ENCODE assay signal across 9 mouse cellular contexts in genomic region chr5:125532191-125532544, GRCm38 (mm10). TPM values are rescaled to one million over a fixed set of nuclear protein-coding genes. Genes with fewer than 3 reads are reported as not detected.
A peak's percentile ranks its signal among the peaks of the same experiment; 100 is the strongest.
DNase-seq lines count a peak whose midpoint lies in the region; ATAC-seq lines count a peak whose summit lies in the region.
"Had no signal": no experiment of that assay in that cellular context is flagged by ENCODE, and none has a peak within 500 bp of the region (broad histone marks: within the 10 kb centered on the region; RNA-seq: fewer than 3 reads in every experiment).

No protein-coding gene starts in this region.

- peak overlapping the region; percentile 69 for H3K9ac ChIP-seq in heart, embryonic 13.5 days
- peak overlapping the region; percentile 72 for H3K9ac ChIP-seq in hindbrain, embryonic 12.5 days
- peak overlapping the region; percentile 56 for H3K9ac ChIP-seq in limb, embryonic 13.5 days
- H3K9ac ChIP-seq in neural tube, embryonic 15.5 days (replicated peaks), result peak overlapping the region; percentile 73

- H3K4me3 ChIP-seq in heart, embryonic 13.5 days, result peak overlapping the region; percentile 56
- peak overlapping the region; percentile 59 for H3K4me3 ChIP-seq in hindbrain, embryonic 12.5 days
- peak overlapping the region; percentile 54 for H3K4me3 ChIP-seq in limb, embryonic 13.5 days
- peak overlapping the region; percentile 63 for H3K4me3 ChIP-seq in neural tube, embryonic 15.5 days (replicated peaks)

- intact Hi-C loops in heart, postnatal 25 days (cut with DNase I), result loop anchor here (5.0 kb wide), 3 partner anchors 430 to 1200 kb away; no protein-coding TSS in a partner anchor

- H3K27ac ChIP-seq in heart, embryonic 13.5 days (replicated peaks), result no peak overlapping the region
- peak overlapping the region; percentile 48 for H3K27ac ChIP-seq in hindbrain, embryonic 12.5 days
- no peak overlapping the region for H3K27ac ChIP-seq in limb, embryonic 13.5 days
- peak overlapping the region; percentile 76 for H3K27ac ChIP-seq in neural tube, embryonic 15.5 days (replicated peaks)

- H3K27me3 ChIP-seq in heart, embryonic 13.5 days (replicated peaks), result peaks cover 95% of the 10 kb centered on the region
- peaks cover 75% of the 10 kb centered on the region for H3K27me3 ChIP-seq in hindbrain, embryonic 12.5 days
- peaks cover 91% of the 10 kb centered on the region for H3K27me3 ChIP-seq in limb, embryonic 13.5 days
- peaks cover 55% of the 10 kb centered on the region for H3K27me3 ChIP-seq in neural tube, embryonic 15.5 days (replicated peaks)

- H3K9me3 ChIP-seq in heart, embryonic 13.5 days, result no peaks in the 10 kb centered on the region
- H3K9me3 ChIP-seq in hindbrain, embryonic 12.5 days (replicated peaks), result no peaks in the 10 kb centered on the region
- no peaks in the 10 kb centered on the region for H3K9me3 ChIP-seq in limb, embryonic 13.5 days
- no peaks in the 10 kb centered on the region for H3K9me3 ChIP-seq in neural tube, embryonic 15.5 days (replicated peaks)

- H3K4me2 ChIP-seq in heart, embryonic 13.5 days, result peak overlapping the region; percentile 86
- peak overlapping the region; percentile 97 for H3K4me2 ChIP-seq in hindbrain, embryonic 12.5 days (replicated peaks)
- peak overlapping the region; percentile 90 for H3K4me2 ChIP-seq in limb, embryonic 13.5 days (replicated peaks)
- H3K4me2 ChIP-seq in neural tube, embryonic 15.5 days, result peak overlapping the region; percentile 96

- no peaks in the 10 kb centered on the region for H3K36me3 ChIP-seq in heart, embryonic 13.5 days
- H3K36me3 ChIP-seq in hindbrain, embryonic 12.5 days, result no peaks in the 10 kb centered on the region
- H3K36me3 ChIP-seq in limb, embryonic 13.5 days, result no peaks in the 10 kb centered on the region
- no peaks in the 10 kb centered on the region for H3K36me3 ChIP-seq in neural tube, embryonic 15.5 days
- H3K36me3 ChIP-seq: G1E had no signal

- ATAC-seq in heart, embryonic 13.5 days (ENCODE audit: extremely low read depth, insufficient number of reproducible peaks, low FRiP score, low TSS enrichment), result no peak
- peak; percentile 67 for ATAC-seq in hindbrain, embryonic 12.5 days (ENCODE audit: low FRiP score)
- peak; percentile 55; the same call in 1 of the 2 replicates for ATAC-seq in limb, embryonic 13.5 days (ENCODE audit: low FRiP score, low read depth)
- ATAC-seq in neural tube, embryonic 15.5 days (ENCODE audit: low FRiP score), result peak; percentile 60; the same call in 1 of the 2 replicates
- no peak for ATAC-seq in activated CD4-positive, CD25-positive, alpha-beta regulatory T cell, adult 4 months

- under 1% methylated on average over 29 of the region's 30 CpGs for WGBS in heart, embryonic 13.5 days
- WGBS in hindbrain, embryonic 12.5 days, result under 1% methylated on average over 29 of the region's 30 CpGs
- WGBS in limb, embryonic 13.5 days, result under 1% methylated on average over 25 of the region's 30 CpGs
- 0% methylated on average over 30 of the region's 30 CpGs for WGBS in neural tube, embryonic 15.5 days

- DNase-seq in heart, postnatal 25 days (ENCODE audit: low spot score), result no peak
- peak; percentile 74 for DNase-seq in embryo, embryonic 10 days (ENCODE audit: low spot score)
- DNase-seq in gastrocnemius, postnatal 4 days (ENCODE audit: low spot score in 2 of 2), result no peak

- peaks cover 18% of the 10 kb centered on the region for H3K4me1 ChIP-seq in heart, embryonic 13.5 days
- H3K4me1 ChIP-seq in hindbrain, embryonic 12.5 days, result peaks cover 35% of the 10 kb centered on the region
- peaks cover 24% of the 10 kb centered on the region for H3K4me1 ChIP-seq in limb, embryonic 13.5 days
- H3K4me1 ChIP-seq in neural tube, embryonic 15.5 days, result peaks cover 41% of the 10 kb centered on the region

RNA-seq across cellular contexts. Expression of gene Tmem132b, which starts 0.6 kb away (rescaled TPM):
- 0.01 and 0.03 TPM in 2 replicates for polyA plus RNA-seq in heart, embryonic 13.5 days (2015; fragmentation: Nextera tagmentation; extraction: Ambion mirVana)
- total RNA-seq in heart, postnatal 25 days (2021), result not detected
- polyA plus RNA-seq in hindbrain, embryonic 12.5 days (2016; fragmentation: Nextera tagmentation; extraction: Ambion mirVana), result 2.4 and 3.1 TPM in 2 replicates
- polyA plus RNA-seq in limb, embryonic 13.5 days (2015; fragmentation: Nextera tagmentation; extraction: Ambion mirVana), result 0.14 and 0.23 TPM in 2 replicates
- 4.9 and 5.6 TPM in 2 replicates for polyA plus RNA-seq in neural tube, embryonic 15.5 days (2015; fragmentation: Nextera tagmentation; extraction: Ambion mirVana)
- not detected for polyA plus RNA-seq in activated CD4-positive, CD25-positive, alpha-beta regulatory T cell, adult 4 months (2017; shearing (Covaris generic))
- under 1 TPM; 0.32 to 0.39 TPM for total RNA-seq in gastrocnemius, postnatal 4 days (2021)
- polyA plus RNA-seq: G1E had no signal

RNA-seq across cellular contexts. Expression of gene Aacs, which starts 56.6 kb away (rescaled TPM):
- 13.0 and 15.3 TPM in 2 replicates for polyA plus RNA-seq in heart, embryonic 13.5 days (2015; fragmentation: Nextera tagmentation; extraction: Ambion mirVana)
- total RNA-seq in heart, postnatal 25 days (2021), result 1 to 10 TPM; 3.0 to 4.1 TPM
- 62.2 and 64.4 TPM in 2 replicates for polyA plus RNA-seq in hindbrain, embryonic 12.5 days (2016; fragmentation: Nextera tagmentation; extraction: Ambion mirVana)
- polyA plus RNA-seq in limb, embryonic 13.5 days (2015; fragmentation: Nextera tagmentation; extraction: Ambion mirVana), result 35.2 and 35.3 TPM in 2 replicates
- polyA plus RNA-seq in neural tube, embryonic 15.5 days (2015; fragmentation: Nextera tagmentation; extraction: Ambion mirVana), result 92.1 and 103 TPM in 2 replicates
- polyA plus RNA-seq in activated CD4-positive, CD25-positive, alpha-beta regulatory T cell, adult 4 months (2017; shearing (Covaris generic)), result 10 to 100 TPM; 18.0 to 36.4 TPM
- total RNA-seq in gastrocnemius, postnatal 4 days (2021), result 10 to 100 TPM; 11.6 to 13.7 TPM

Comparison
In these comparisons a context has a peak if more than half of its experiments do, and no peak if none do; other contexts are left out.
1. ATAC-seq: peak in hindbrain, embryonic 12.5 days (single experiment), limb, embryonic 13.5 days (single experiment) and neural tube, embryonic 15.5 days (single experiment); none in heart, embryonic 13.5 days (single experiment) and activated CD4-positive, CD25-positive, alpha-beta regulatory T cell, adult 4 months (single experiment).
2. H3K27ac ChIP-seq: peak in hindbrain, embryonic 12.5 days (single experiment) and neural tube, embryonic 15.5 days (single experiment); none in heart, embryonic 13.5 days (single experiment) and limb, embryonic 13.5 days (single experiment).
3. Peak in every context shown above with its lines, with median percentiles within 50 percentile points of each other: H3K4me2 ChIP-seq, H3K4me3 ChIP-seq and H3K9ac ChIP-seq.